8 mouse cellular contexts compared by ENCODE assay signal in the genomic region with DNA sequence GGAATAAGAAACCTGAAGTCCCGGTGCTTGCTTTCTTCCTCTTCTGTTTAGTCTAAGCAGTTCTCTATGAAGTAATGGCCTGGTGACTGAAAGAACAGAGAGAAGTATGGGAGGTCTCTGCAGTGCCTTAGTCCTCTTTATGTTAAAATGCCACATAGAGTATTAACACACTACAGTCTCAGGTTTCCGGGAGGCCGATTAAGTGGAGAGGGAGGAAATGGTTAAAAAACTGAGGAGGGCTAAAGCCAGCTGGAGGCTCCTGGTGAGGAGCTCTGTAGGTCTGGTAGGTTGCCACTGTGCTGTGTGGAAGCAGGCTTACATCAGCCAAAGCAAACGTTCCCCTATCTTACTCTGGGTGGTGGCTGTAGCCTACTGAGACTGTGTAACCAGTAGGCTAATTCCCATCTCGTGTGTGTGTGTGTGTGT. TPM values are rescaled to one million over a fixed set of nuclear protein-coding genes. Genes with fewer than 3 reads are reported as not detected.
DNase-seq lines count a peak whose midpoint lies in the region; ATAC-seq lines count a peak whose summit lies in the region.

No protein-coding gene starts in this region.

- WGBS in neural tube, embryonic 11.5 days, result 34% methylated on average over 5 of the region's 5 CpGs
- 19% methylated on average over 5 of the region's 5 CpGs for WGBS in intestine, embryonic 16.5 days
- 45% methylated on average over 5 of the region's 5 CpGs for WGBS in neural tube, embryonic 13.5 days

- no peaks in the 10 kb centered on the region for H3K9me3 ChIP-seq in neural tube, embryonic 11.5 days (ENCODE audit: control insufficient read depth, low read length)
- no peaks in the 10 kb centered on the region for H3K9me3 ChIP-seq in intestine, embryonic 16.5 days (ENCODE audit: control insufficient read depth, low read length)
- H3K9me3 ChIP-seq in neural tube, embryonic 13.5 days, result no peaks in the 10 kb centered on the region

- no peaks in the 10 kb centered on the region for H3K27me3 ChIP-seq in neural tube, embryonic 11.5 days (ENCODE audit: control insufficient read depth, insufficient read depth, low read length)
- no peaks in the 10 kb centered on the region for H3K27me3 ChIP-seq in intestine, embryonic 16.5 days (replicated peaks; ENCODE audit: control insufficient read depth, insufficient read depth, low read length)
- H3K27me3 ChIP-seq in neural tube, embryonic 13.5 days, result no peaks in the 10 kb centered on the region

- H3K36me3 ChIP-seq in neural tube, embryonic 11.5 days (ENCODE audit: control insufficient read depth, insufficient read depth, low read length), result no peaks in the 10 kb centered on the region
- H3K36me3 ChIP-seq in intestine, embryonic 16.5 days (ENCODE audit: control insufficient read depth, insufficient read depth, low read length), result no peaks in the 10 kb centered on the region
- H3K36me3 ChIP-seq in neural tube, embryonic 13.5 days, result no peaks in the 10 kb centered on the region

- H3K4me2 ChIP-seq in neural tube, embryonic 11.5 days (ENCODE audit: low read depth), result no peak overlapping the region
- H3K4me2 ChIP-seq in intestine, embryonic 16.5 days (ENCODE audit: low read depth, low read length), result no peak overlapping the region
- no peak overlapping the region for H3K4me2 ChIP-seq in neural tube, embryonic 13.5 days

- no peak overlapping the region for H3K9ac ChIP-seq in neural tube, embryonic 11.5 days (ENCODE audit: low read length)
- H3K9ac ChIP-seq in intestine, embryonic 16.5 days (ENCODE audit: low read depth, low read length), result no peak overlapping the region
- no peak overlapping the region for H3K9ac ChIP-seq in neural tube, embryonic 13.5 days

- H3K27ac ChIP-seq in neural tube, embryonic 11.5 days (ENCODE audit: low read depth, low read length), result no peak overlapping the region
- H3K27ac ChIP-seq in intestine, embryonic 16.5 days (ENCODE audit: low read length), result 0 out of 2 replicates have a peak overlapping the region, but pooled peaks have one; percentile 11
- H3K27ac ChIP-seq in neural tube, embryonic 13.5 days (replicated peaks), result peak overlapping the region; percentile 78

- no peak overlapping the region for H3K4me3 ChIP-seq in neural tube, embryonic 11.5 days (ENCODE audit: low read depth, low read length)
- H3K4me3 ChIP-seq in intestine, embryonic 16.5 days (ENCODE audit: low read length), result no peak overlapping the region
- H3K4me3 ChIP-seq in neural tube, embryonic 13.5 days, result no peak overlapping the region

- ATAC-seq in neural tube, embryonic 11.5 days (ENCODE audit: insufficient read depth, low FRiP score, low TSS enrichment), result no peak
- ATAC-seq in intestine, embryonic 16.5 days, result peak; percentile 61; the same call in 1 of the 2 replicates
- ATAC-seq in neural tube, embryonic 13.5 days (ENCODE audit: low read depth), result peak; percentile 41; the same call in 1 of the 2 replicates

- peaks cover 9% of the 10 kb centered on the region; the same call in 1 of the 2 replicates for H3K4me1 ChIP-seq in neural tube, embryonic 11.5 days (ENCODE audit: control insufficient read depth, insufficient read depth, low read length)
- H3K4me1 ChIP-seq in intestine, embryonic 16.5 days (ENCODE audit: control insufficient read depth, insufficient read depth, low read length), result peaks cover 34% of the 10 kb centered on the region
- peaks cover 68% of the 10 kb centered on the region for H3K4me1 ChIP-seq in neural tube, embryonic 13.5 days (replicated peaks)

- DNase-seq in adrenal gland, postnatal 10 days, result peak; percentile 48
- no peak for DNase-seq in adrenal gland, adult 8-10 months
- DNase-seq in neural tube, embryonic 11.5 days (ENCODE audit: low spot score), result peak; percentile 11
- DNase-seq in neural tube, embryonic 10.5 days (ENCODE audit: extremely low spot score, low spot score), result no peak
- DNase-seq in c-Kit-positive CD71-positive TER-119-positive erythroid progenitor cells, embryonic 14.5 days (ENCODE audit: low spot score), result no peak
- DNase-seq in cerebellum, adult 9-10 months, result no peak

RNA-seq across cellular contexts. Expression of gene Reep3, which starts 18.9 kb away (rescaled TPM):
- 10 to 100 TPM; 45.8 to 46.9 TPM for total RNA-seq in adrenal gland, postnatal 10 days (2021)
- 10 to 100 TPM; 33.5 to 49.1 (median 44.9) TPM for total RNA-seq in adrenal gland, adult 8-10 months (2022)
- polyA plus RNA-seq in neural tube, embryonic 11.5 days (2014; fragmentation: Nextera tagmentation; extraction: Ambion mirVana), result 40.6 and 42.1 TPM in 2 replicates
- polyA plus RNA-seq in intestine, embryonic 16.5 days (2015; fragmentation: Nextera tagmentation; extraction: Ambion mirVana), result 36.2 and 42.1 TPM in 2 replicates
- 54.6 and 61.1 TPM in 2 replicates for polyA plus RNA-seq in neural tube, embryonic 13.5 days (2015; fragmentation: Nextera tagmentation; extraction: Ambion mirVana)

RNA-seq across cellular contexts. Expression of gene Jmjd1c, which starts 19.8 kb away (rescaled TPM):
- 10 to 100 TPM; 47.1 to 64.6 TPM for total RNA-seq in adrenal gland, postnatal 10 days (2021)
- total RNA-seq in adrenal gland, adult 8-10 months (2022), result 100 to 1,000 TPM in 1 of 4 experiments, 10 to 100 TPM in 3; 54.1 to 103 (median 65.0) TPM
- polyA plus RNA-seq in neural tube, embryonic 11.5 days (2014; fragmentation: Nextera tagmentation; extraction: Ambion mirVana), result 47.6 and 52.2 TPM in 2 replicates
- 21.9 and 22.2 TPM in 2 replicates for polyA plus RNA-seq in intestine, embryonic 16.5 days (2015; fragmentation: Nextera tagmentation; extraction: Ambion mirVana)
- polyA plus RNA-seq in neural tube, embryonic 13.5 days (2015; fragmentation: Nextera tagmentation; extraction: Ambion mirVana), result 51.4 and 52.4 TPM in 2 replicates

Comparison
In these comparisons a context has a peak if more than half of its experiments do, and no peak if none do; other contexts are left out.
1. DNase-seq: peak in adrenal gland, postnatal 10 days (single experiment) and neural tube, embryonic 11.5 days (single experiment); none in adrenal gland, adult 8-10 months (single experiment), neural tube, embryonic 10.5 days (single experiment), c-Kit-positive CD71-positive TER-119-positive erythroid progenitor cells, embryonic 14.5 days (single experiment) and cerebellum, adult 9-10 months (single experiment).